Mouse (Mus musculus) CD8-positive naive resting alpha-beta T cell, adult 2 months (primary cell): ENCODE results near the gene Olah.
"Not testable (repeated sequence)": the region's sequence is repeated elsewhere in the genome, so short reads cannot be mapped to it uniquely, and the experiment has no call there.

Source experiments
- DNase-seq, 2 experiments: peaks; one replicate each; pipeline ENCODE4 v3.0.0; 2022; ENCODE audit warnings: low read depth in 2 of 2, low spot score in 2 of 2

Gene Olah

GRCm38 (mm10) chr2:3397110-3397509 is at the start of gene Olah:
Gene Olah, minus strand, starts transcription at chr2:3397210.
- not testable (repeated sequence) for DNase-seq

- no peak for DNase-seq
Observed at GRCm38 (mm10) chr2:3445984-3446383, 49.0 kb upstream of the Olah start.

- no peak for DNase-seq
Observed at GRCm38 (mm10) chr2:3444206-3444605, 47.2 kb upstream of the Olah start.

GRCm38 (mm10) chr2:3437956-3438355 is 40.9 kb upstream of the Olah start:
- DNase-seq: no peak

GRCm38 (mm10) chr2:3435369-3436061 is 38.5 kb upstream of the Olah start:
- no peak for DNase-seq

- no peak for DNase-seq
Observed at GRCm38 (mm10) chr2:3430956-3431355, 33.9 kb upstream of the Olah start.

GRCm38 (mm10) chr2:3424579-3424910 is 27.5 kb upstream of the Olah start:
- no peak for DNase-seq

- DNase-seq: peak; percentile 89
Observed at GRCm38 (mm10) chr2:3423841-3424578, 27.0 kb upstream of the Olah start, which contains the start of gene Dclre1c. Gene Dclre1c, plus strand, starts transcription at chr2:3424131.

- no peak for DNase-seq
Observed at GRCm38 (mm10) chr2:3422548-3422947, 25.5 kb upstream of the Olah start, which contains the start of gene Meig1. Gene Meig1, minus strand, starts transcription at chr2:3422648.

GRCm38 (mm10) chr2:3420157-3420556 is 23.1 kb upstream of the Olah start:
- no peak for DNase-seq

GRCm38 (mm10) chr2:3418883-3419431 is 21.9 kb upstream of the Olah start:
- peak; percentile 92 to 93 for DNase-seq

GRCm38 (mm10) chr2:3415676-3416075 is 18.7 kb upstream of the Olah start:
- DNase-seq: no peak

- peak; percentile 21 to 41 for DNase-seq
Observed at GRCm38 (mm10) chr2:3414241-3414640, 17.2 kb upstream of the Olah start.

- no peak for DNase-seq
Observed at GRCm38 (mm10) chr2:3407756-3408155, 10.7 kb upstream of the Olah start.

- no peak for DNase-seq
Observed at GRCm38 (mm10) chr2:3405981-3406380, 9.0 kb upstream of the Olah start.

GRCm38 (mm10) chr2:3391945-3392344 is 5.1 kb downstream of the Olah start:
- no peak for DNase-seq

GRCm38 (mm10) chr2:3387105-3387860 is 9.7 kb downstream of the Olah start:
- no peak for DNase-seq

GRCm38 (mm10) chr2:3365127-3365526 is 31.9 kb downstream of the Olah start:
- no peak for DNase-seq

GRCm38 (mm10) chr2:3361067-3361466 is 35.9 kb downstream of the Olah start:
- DNase-seq: no peak

- no peak for DNase-seq
Observed at GRCm38 (mm10) chr2:3357887-3358286, 39.1 kb downstream of the Olah start.

- DNase-seq: no peak
Observed at GRCm38 (mm10) chr2:3356311-3356710, 40.7 kb downstream of the Olah start.

GRCm38 (mm10) chr2:3355793-3356192 is 41.2 kb downstream of the Olah start:
- DNase-seq: no peak
